Mouse (Mus musculus) granulocyte monocyte progenitor cell, adult 5-6 weeks (primary cell): ENCODE results near the gene H2al1m. TPM values are rescaled to one million over a fixed set of nuclear protein-coding genes. Genes with fewer than 3 reads are reported as not detected.
"Not testable (repeated sequence)": the region's sequence is repeated elsewhere in the genome, so short reads cannot be mapped to it uniquely, and the experiment has no call there.

ENCODE experiments used
- ATAC-seq: replicated peaks from 2 replicates; pipeline ENCODE4 v1.8.0; 2016; ENCODE audit warnings: mild to moderate bottlenecking, moderate TSS enrichment, inconsistent platforms; ENCODE audit not compliant: poor library complexity, severe bottlenecking
- total RNA-seq, 2 experiments: library from RNA; stranded (forward) in 1 of 2; stranded (reverse) in 1 of 2; fragments of 200-712, 200-1000 nt in 1 of 2; fragments of >200 nt in 1 of 2; fragmentation: Nextera tagmentation in 1 of 2; gene quantifications; 2 replicates each; pipeline ENCODE4 v1.2.3; 2014 to 2017

Gene H2al1m
- total RNA-seq (2014; fragmentation: Nextera tagmentation) (0.83 TPM in 1 of 2 replicates, not detected in the other), total RNA-seq (2017) (0.34 and 1.7 TPM in 2 replicates)

GRCm38 (mm10) chrX:9283464-9283863, at the start of gene H2al1m:
TSS of gene H2al1m (plus strand) at chrX:9283764.
- not testable (repeated sequence) for ATAC-seq

DNA sequence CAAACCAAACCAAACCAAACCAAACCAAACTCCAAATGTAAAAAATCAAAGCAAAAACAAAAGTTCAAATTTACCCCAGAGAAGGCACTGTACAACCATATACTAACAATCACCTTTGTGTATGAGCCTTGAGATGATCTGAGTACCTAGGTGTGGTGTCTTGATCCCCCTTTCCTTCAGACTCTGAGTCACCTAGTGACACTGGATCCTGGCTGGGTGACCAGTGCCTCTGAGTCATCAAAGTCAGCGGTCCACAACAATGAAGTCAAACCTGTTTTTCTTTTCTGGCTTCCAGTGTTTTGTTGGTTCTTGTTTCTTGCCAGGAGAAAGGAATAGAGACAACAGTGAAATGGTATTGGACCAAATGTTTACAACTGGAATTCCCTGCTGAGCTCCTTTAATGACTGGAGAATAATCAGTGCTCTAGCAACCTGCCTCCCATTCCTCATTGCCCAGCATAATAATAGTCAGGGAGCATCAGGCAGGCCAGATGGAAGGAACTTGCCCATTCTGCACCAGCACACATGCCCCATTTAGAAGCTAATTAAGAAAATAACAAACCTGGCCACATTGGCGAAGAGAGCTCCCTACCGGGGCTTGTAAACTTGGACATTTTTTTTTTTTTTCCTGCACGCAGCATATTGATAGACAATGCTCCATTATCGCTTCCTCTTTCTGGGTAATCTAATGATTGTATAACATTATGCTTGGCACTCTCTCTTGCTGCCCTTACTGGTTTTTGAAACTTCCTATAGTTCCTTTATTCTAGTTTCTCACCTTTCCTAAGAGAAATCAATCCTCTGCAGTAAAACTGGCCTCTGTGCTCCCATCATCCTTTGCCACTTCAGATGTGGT, 42.6 kb upstream of the H2al1m start:
- no peak; the same call in 1 of the 2 replicates for ATAC-seq

DNA sequence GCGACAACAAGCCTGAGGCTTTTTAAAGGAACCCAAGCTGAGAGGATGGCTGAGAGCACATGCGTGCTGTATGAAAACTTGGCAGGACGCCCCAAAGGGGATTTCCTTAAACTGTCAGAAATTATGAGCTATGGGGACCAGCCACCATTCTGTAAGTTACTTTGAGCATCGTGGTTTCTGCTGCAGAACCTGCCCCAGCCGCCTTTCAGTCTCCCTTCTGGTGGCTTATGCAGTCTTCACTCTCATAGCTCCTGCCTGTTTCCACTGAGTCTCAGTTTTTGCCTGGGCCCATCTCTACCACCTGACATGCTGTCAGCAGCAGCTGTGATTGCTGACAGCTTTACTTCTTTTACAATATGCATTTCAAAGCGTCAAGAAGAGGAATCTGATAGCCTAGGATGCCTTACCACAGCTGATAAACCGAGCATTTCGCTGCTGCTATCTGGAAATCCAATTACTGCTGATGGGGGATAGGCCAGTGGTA, 40.1 kb upstream of the H2al1m start:
- no peak for ATAC-seq

DNA sequence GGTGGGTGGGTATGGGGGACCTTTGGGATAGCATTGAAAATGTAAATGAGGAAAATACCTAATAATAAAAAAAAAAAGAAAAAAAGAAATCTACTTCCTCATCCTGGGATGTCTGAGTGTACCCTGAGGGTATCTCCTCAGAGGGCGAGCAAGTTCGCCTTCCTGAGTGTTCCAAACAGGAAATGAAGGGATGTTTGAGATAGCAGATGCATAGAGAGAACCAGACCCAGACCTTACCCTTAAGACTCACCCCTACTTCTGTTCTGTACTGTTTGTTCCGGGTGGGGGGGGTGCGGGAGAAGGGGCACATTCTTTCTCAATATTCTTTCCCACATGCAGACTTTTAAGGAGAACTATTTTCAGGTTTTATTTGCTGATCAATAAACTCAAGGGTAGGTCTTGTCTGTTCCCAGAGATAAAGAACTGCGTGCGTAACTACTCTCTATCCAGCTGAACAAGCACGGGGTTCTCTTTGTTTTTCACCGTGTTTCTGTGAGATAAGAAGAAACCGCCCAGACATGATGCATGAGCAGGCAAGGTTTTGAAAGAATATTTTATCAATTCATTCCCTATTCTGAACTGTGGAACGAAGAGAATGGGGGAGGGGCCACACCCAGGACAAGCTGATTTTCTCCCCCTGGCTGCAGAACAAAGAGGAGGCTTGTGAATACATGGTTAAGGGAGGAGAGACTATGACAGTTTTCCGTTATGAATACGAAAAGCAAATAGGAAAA, 38.8 kb upstream of the H2al1m start:
- peak; percentile 55; the same call in 1 of the 2 replicates for ATAC-seq

DNA sequence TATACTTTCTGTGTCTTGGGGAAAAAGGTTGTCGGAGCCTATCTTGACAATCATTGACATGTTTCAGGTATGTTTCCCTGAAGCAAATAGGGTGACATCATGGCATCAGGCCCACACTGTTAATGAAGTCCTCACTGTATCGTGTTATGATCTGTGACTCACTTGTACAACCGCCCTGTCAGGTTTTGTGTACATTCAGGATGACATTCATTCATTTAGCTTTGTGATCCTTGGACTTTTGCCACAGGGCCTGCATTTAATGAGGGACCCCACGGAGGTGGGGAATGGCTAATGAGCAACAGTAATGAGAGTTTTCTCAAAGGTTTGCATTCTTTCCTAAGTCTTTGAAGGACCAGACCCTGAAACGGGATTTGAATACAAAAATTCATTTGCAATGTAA, 34.7 kb upstream of the H2al1m start:
- ATAC-seq: no peak

GRCm38 (mm10) chrX:9253990-9254389, 29.6 kb upstream of the H2al1m start:
- peak; percentile 12; the same call in 1 of the 2 replicates for ATAC-seq

GRCm38 (mm10) chrX:9254901-9255300, 28.7 kb upstream of the H2al1m start:
- no peak for ATAC-seq

- no peak for ATAC-seq
These were observed 26.8 kb upstream of the H2al1m start, which contains the start of gene Gm14862 for GRCm38 (mm10) chrX:9256766-9257165. TSS of gene Gm14862 (minus strand) at chrX:9256899.

DNA sequence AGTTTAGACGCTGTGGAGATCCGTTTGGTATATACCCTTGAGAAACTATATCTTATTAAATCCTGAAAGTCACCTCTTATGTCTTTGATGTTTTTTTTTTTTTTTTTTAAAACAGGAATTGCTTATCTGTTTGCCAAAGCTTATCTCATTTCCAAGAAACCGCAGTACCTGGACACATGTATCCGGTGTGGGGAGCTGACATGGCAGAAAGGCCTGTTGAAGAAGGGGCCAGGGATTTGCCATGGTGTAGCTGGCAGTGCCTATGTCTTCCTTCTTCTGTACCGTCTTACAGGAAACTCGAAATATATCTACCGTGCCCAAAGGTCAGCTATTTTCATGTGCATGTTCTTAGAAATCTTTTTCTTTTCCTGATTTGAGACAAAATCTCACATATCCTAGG, 25.7 kb upstream of the H2al1m start:
- ATAC-seq: no peak

- ATAC-seq: no peak
These were observed 24.3 kb upstream of the H2al1m start for GRCm38 (mm10) chrX:9259267-9259666.

GRCm38 (mm10) chrX:9271112-9271511, 12.5 kb upstream of the H2al1m start:
- ATAC-seq: no peak

DNA sequence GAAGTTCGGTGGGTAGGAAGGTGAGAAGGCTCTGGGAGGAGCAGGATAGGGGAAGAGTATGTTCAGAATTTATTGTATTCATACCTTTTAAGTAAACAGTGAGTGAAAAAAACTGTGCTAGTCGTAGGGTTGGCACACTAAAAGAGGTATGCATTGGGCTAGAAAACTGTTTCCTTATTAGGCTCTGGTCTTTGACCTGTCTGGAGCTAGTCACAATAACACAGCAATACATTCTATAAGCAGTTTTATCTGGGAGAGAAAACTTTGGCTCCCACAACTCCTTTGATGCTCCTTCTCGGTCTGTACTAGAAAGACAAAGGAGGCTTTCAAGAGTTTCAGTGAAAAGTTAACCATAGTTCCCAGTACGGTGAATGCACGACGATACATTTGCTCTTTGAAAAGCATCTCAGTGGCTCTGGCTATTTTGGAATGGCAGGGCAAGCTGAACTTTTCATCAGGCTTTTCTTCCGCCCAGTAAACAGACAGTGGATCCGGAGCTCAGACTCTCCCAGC, 11.6 kb upstream of the H2al1m start:
- no peak for ATAC-seq

DNA sequence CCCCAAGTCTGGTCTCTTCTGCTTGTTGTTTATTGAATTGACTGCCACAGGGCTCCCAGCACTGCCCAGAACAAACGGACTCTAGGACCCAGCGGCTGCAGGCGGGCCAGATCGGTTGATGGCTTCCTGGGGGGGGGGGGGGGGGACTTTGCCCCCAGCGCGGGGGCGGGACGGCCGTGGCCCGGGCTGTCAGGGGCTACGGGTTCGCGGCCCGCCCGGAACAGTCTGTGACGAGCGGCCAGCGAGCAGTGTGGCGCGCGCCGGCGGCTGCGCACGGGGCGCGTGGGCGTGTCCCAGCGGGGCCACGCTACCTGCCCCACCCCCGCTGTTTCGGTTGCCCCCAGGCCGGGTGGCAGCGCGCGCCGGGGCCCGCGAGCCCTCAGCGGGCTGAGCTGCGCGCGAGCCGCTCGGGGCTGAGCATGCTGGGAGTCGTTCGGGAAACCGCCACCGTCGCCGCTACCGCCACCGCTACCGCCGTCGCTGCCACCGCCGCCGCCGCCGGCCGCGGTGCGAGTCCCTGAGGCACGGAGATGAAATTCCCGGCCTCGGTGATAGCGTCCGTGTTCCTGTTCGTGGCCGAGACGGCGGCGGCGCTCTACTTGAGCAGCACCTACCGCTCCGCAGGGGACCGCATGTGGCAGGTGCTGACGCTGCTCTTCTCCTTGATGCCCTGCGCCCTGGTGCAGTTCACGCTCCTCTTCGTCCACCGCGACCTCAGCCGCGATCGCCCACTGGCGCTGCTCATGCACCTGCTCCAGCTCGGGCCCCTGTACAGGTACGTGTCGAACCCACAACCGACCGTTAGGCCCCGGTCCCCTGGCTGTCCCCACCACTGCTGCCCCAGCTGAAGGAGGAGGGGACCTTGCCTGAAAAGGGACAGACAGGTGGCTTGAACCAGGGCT, 10.9 kb upstream of the H2al1m start, which contains the start of gene Xk:
Gene Xk (plus strand): TSS at position 297 of the 902 bp plus-strand sequence.
- ATAC-seq: peak; percentile 87

DNA sequence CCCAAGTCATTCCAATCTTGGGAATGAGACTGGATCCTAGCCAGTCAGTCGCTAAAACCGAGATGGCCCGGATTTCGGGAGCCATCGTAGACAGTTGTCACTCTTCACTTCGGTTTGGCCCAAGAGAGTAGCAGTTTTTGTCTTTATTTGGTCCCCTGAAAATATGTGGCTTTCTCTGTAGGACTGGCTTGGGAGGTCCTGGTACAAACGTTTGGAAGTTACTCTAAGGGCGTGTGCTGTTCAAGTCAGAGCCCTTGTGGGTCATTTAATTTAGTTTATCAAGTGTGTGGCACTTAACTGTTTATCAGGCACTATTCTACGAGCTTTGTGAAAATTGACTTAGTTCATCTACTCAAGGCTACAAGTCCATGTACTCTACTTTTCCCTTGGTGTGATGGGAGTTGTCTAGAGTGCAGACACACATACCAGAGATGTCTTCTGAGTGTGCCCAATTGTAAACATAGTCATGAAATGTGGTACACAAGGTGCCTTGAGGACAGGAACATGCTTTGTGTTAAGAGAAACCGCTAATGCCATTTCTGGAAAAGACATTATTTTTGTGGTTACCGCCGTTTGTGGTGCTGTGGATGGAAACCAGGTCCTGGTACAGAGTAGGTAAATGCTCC, 10.1 kb upstream of the H2al1m start:
- no peak for ATAC-seq

DNA sequence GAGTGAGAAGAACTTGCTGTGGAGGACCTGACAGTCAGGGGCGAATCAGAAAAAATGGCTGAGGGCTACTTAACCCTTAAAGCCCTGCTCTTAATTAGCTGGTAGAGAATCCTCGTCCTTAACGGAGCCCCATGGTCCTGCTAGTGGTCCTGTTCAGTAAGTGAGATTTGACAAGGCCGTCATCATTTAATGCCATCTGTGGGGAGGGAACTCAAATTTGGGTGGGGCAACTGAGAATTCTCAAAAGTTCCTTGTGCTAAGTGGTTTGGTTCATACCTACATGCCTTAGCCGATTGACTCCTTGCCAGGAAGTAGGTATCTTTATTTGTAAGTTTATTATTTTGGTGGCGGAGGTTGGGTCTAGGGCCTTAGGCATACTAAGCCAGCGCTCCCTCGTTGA, 9.2 kb upstream of the H2al1m start:
- ATAC-seq: no peak

DNA sequence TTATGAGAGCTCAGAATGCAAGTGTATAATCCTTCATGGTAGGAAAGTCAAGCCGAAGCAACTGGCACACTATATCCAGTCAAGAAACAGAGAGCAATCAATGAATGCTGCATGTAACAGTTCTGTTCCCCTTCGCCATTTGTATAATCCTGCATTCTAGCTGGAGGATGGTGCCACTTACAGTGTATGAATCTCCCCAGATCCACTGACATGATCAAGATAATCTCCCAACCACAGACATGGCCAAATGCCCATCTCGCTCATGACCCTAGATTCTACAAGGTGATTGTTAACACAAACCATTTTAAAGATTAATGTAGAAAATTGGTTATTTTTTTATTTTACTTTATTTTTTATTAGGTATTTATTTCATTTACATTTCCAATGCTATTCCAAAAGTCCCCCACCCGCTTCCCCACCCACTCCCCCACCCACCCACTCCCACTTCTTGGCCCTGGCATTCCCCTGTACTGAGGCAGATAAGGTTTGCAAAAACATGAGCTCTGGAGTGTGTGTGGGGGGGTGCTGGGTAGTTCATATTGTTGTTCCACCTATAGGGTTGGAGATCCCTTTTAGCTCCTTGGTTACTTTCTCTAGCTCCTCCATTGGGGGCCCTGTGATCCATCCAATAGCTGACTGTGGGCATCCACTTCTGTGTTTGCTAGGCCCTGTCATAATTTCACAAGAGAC, 9.7 kb downstream of the H2al1m start:
- not testable (repeated sequence) for ATAC-seq

DNA sequence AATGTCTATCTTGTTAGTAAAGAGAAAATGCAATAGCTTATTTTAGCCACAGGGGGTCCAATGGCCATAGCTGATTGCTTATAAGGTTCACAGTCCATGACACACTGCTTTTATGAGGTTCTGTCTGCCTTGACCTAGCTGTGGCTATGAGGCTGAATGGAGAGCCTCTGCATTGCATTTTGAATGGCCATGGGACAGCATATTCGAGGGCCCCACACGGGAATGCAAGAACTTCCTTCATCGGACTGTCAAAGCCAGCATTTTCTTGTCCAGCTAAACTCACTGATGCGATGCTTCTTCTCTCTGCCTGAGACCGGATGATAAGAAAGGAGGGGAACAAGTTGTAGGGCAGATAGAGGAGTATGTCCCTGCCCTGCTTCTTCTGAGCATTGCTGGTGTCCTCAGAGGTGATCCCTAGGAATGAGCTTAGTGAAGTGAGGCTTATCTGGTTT, 14.9 kb downstream of the H2al1m start:
- ATAC-seq: no peak

DNA sequence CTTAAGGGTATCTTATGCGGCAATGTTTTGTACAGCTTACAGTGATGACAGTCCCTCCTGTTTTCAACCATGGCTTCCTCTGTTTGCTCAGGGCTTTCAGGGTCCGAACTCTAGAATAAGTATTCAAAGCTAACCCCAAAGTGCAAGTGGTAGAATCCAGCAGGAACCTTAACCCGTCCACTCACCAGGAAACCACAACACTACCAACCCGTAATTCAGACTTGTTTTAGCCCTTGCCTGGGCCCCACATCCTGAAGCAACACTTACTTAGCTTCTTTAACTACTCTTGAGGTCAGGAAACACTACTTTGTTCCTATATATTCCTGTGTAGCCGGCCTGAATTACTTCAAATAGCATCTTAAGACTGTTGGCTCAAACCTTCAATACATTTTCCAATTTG, 19.2 kb downstream of the H2al1m start:
- ATAC-seq: no peak; the same call in 1 of the 2 replicates

- ATAC-seq: no peak
These were observed 19.9 kb downstream of the H2al1m start for GRCm38 (mm10) chrX:9303455-9303854.
